Mouse (Mus musculus): ENCODE measurements around the gene T2. TPM values are rescaled to one million over a fixed set of nuclear protein-coding genes. Genes with fewer than 3 reads are reported as not detected.
"Not testable (repeated sequence)": the region's sequence is repeated elsewhere in the genome, so short reads cannot be mapped to it uniquely, and the experiment has no call there.

Gene T2
- polyA plus RNA-seq, 1 experiment from 2014 or later: 0.33 TPM

- Histone ChIP-seq H3K4me2 (ENCODE audit: low read depth, low read length, severe bottlenecking) (no peak overlapping the region), H3K9me3 (ENCODE audit: control insufficient read depth, low read length) (no peaks in the 10 kb centered on the region), H3K27ac (ENCODE audit: low read depth, low read length) (no peak overlapping the region), H3K9ac (ENCODE audit: low read length) (no peak overlapping the region), H3K4me3 (ENCODE audit: low read depth, low read length) (no peak overlapping the region), H3K36me3 (ENCODE audit: control insufficient read depth, insufficient read depth, low read length) (no peaks in the 10 kb centered on the region), H3K27me3 (ENCODE audit: control insufficient read depth, insufficient read depth, low read length) (no peaks in the 10 kb centered on the region), H3K4me1 (replicated peaks; ENCODE audit: control insufficient read depth, insufficient read depth, low read length) (no peaks in the 10 kb centered on the region)
- no peak for DNase-seq (ENCODE audit: low spot score)
- WGBS: 63% methylated on average over 4 of the region's 4 CpGs
- ATAC-seq (replicated peaks; ENCODE audit: low FRiP score): no peak
Observed at GRCm38 (mm10) chr17:8396371-8396770, 40.6 kb downstream of the T2 start.

DNA sequence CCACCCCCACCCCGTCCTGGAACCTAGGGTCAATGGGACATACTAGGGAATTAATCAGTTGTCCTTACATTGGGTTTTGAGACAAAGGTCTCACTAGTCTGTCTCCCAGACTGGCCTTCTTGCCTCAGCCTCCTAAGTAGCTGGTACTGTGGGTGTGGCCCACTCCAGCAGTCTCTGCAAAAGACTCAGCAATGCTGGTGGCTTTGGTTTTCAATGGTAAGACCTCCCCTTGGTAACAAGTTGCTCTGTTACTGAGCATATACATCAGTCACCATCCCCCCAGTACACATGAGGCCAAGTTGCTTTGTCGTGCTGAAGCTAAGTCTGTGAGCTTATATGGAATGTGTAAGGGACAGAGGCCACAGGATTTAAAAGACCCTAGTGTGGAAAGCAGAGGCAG, 42.2 kb downstream of the T2 start:
- no peak for ATAC-seq (replicated peaks; ENCODE audit: low FRiP score)

GRCm38 (mm10) chr17:8403932-8404331, 48.1 kb downstream of the T2 start:
- not testable (repeated sequence) for H3K9me3 ChIP-seq (ENCODE audit: control insufficient read depth, low read length); H3K27ac ChIP-seq (ENCODE audit: low read depth, low read length); DNase-seq (ENCODE audit: low spot score); ATAC-seq (replicated peaks; ENCODE audit: low FRiP score); H3K4me1 ChIP-seq (replicated peaks; ENCODE audit: control insufficient read depth, insufficient read depth, low read length); H3K9ac ChIP-seq (ENCODE audit: low read length); H3K36me3 ChIP-seq (ENCODE audit: control insufficient read depth, insufficient read depth, low read length); H3K4me3 ChIP-seq (ENCODE audit: low read depth, low read length); H3K27me3 ChIP-seq (ENCODE audit: control insufficient read depth, insufficient read depth, low read length); H3K4me2 ChIP-seq (ENCODE audit: low read depth, low read length, severe bottlenecking)
- 64% methylated on average over 8 of the region's 8 CpGs for WGBS

More for the DNA sequence above, 42.2 kb downstream of the T2 start:
- 56% methylated on average over 2 of the region's 2 CpGs for WGBS
- Histone ChIP-seq H3K36me3 (ENCODE audit: control insufficient read depth, insufficient read depth, low read length) (no peaks in the 10 kb centered on the region), H3K27ac (ENCODE audit: low read depth, low read length) (no peak overlapping the region), H3K9ac (ENCODE audit: low read length) (no peak overlapping the region), H3K4me3 (ENCODE audit: low read depth, low read length) (no peak overlapping the region), H3K27me3 (ENCODE audit: control insufficient read depth, insufficient read depth, low read length) (no peaks in the 10 kb centered on the region), H3K9me3 (ENCODE audit: control insufficient read depth, low read length) (no peaks in the 10 kb centered on the region), H3K4me2 (ENCODE audit: low read depth, low read length, severe bottlenecking) (no peak overlapping the region), H3K4me1 (replicated peaks; ENCODE audit: control insufficient read depth, insufficient read depth, low read length) (no peaks in the 10 kb centered on the region)
- DNase-seq (ENCODE audit: low spot score): no peak

DNA sequence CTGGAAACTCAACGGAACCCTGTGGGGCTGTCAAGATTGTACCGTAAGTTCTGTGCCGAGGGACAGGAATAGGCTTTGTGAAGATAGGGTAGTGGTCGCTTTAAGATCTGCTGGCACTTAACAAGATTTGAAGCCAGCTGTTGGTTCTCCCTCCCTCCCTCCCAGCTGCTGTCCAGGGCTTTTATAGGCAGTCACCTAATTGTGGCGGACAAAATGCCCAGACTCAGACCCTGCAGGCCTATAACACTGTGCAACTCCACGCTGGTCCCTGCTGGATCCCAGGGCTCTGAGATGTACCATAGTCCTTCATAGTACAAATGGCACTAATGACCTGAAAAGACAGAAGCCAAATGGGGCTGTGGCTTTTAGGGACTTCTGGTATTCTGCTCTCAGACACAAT, 50.5 kb downstream of the T2 start:
- no peak overlapping the region for H3K4me3 ChIP-seq (ENCODE audit: low read depth, low read length)
- 21% methylated on average over 6 of the region's 6 CpGs for WGBS
- H3K4me1 ChIP-seq (replicated peaks; ENCODE audit: control insufficient read depth, insufficient read depth, low read length): peaks cover 12% of the 10 kb centered on the region; the same call in 1 of the 2 replicates
- no peak for ATAC-seq (replicated peaks; ENCODE audit: low FRiP score)
- H3K27ac ChIP-seq (ENCODE audit: low read depth, low read length): no peak overlapping the region
- H3K4me2 ChIP-seq (ENCODE audit: low read depth, low read length, severe bottlenecking): no peak overlapping the region
- no peaks in the 10 kb centered on the region for H3K36me3 ChIP-seq (ENCODE audit: control insufficient read depth, insufficient read depth, low read length)
- no peak for DNase-seq (ENCODE audit: low spot score)
- no peaks in the 10 kb centered on the region; the same call in 1 of the 2 replicates for H3K27me3 ChIP-seq (ENCODE audit: control insufficient read depth, insufficient read depth, low read length)
- H3K9me3 ChIP-seq (ENCODE audit: control insufficient read depth, low read length): no peaks in the 10 kb centered on the region
- H3K9ac ChIP-seq (ENCODE audit: low read length): no peak overlapping the region

GRCm38 (mm10) chr17:8408002-8408401, 52.2 kb downstream of the T2 start:
- ATAC-seq (replicated peaks; ENCODE audit: low FRiP score); H3K4me3 ChIP-seq (ENCODE audit: low read depth, low read length); H3K9ac ChIP-seq (ENCODE audit: low read length); H3K4me2 ChIP-seq (ENCODE audit: low read depth, low read length, severe bottlenecking); DNase-seq (ENCODE audit: low spot score); H3K9me3 ChIP-seq (ENCODE audit: control insufficient read depth, low read length); H3K36me3 ChIP-seq (ENCODE audit: control insufficient read depth, insufficient read depth, low read length); H3K27me3 ChIP-seq (ENCODE audit: control insufficient read depth, insufficient read depth, low read length); H3K27ac ChIP-seq (ENCODE audit: low read depth, low read length): not testable (repeated sequence)
- H3K4me1 ChIP-seq (replicated peaks; ENCODE audit: control insufficient read depth, insufficient read depth, low read length): peaks cover 12% of the 10 kb centered on the region; the same call in 1 of the 2 replicates
- 72% methylated on average over 4 of the region's 4 CpGs for WGBS

DNA sequence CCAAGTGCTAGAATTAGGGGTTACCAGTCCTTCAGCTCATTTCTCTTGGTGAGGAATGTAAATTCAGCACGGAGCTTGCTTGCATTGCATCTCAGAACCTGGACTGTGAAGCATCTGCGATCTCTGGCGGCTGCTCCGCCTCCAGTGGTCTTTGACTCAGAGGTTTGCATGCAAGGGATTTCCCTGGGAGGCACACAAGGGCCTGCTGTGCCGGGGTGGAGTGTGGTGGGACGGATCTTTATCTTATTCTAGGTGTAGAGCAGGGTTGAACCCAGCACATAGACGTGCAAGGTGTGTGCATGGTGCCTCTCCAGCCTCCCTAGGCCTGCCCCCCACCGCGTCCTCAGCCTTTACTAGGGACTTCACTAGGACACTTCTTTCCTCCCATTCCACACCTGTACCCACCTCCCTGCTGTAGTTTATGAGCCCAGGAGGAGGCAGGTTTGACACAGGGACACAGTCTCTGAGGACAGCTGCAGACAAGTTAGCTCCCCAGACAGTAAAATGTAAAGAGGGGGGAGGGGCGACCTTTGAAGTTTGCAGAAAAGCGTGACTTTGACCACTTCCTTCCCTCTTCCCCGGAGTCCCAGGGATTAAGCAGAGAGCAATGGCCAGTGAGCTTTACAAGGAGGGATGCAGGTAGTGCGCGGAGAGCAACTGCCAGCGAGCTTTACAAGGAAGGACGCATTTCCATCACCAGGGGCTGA, 53.0 kb downstream of the T2 start:
- Histone ChIP-seq H3K27ac (ENCODE audit: low read depth, low read length) (no peak overlapping the region), H3K4me1 (replicated peaks; ENCODE audit: control insufficient read depth, insufficient read depth, low read length) (peaks cover 12% of the 10 kb centered on the region; the same call in 1 of the 2 replicates), H3K4me2 (ENCODE audit: low read depth, low read length, severe bottlenecking) (0 out of 2 replicates have a peak overlapping the region, but pooled peaks have one; percentile 1), H3K27me3 (ENCODE audit: control insufficient read depth, insufficient read depth, low read length) (peaks cover 3% of the 10 kb centered on the region), H3K9me3 (ENCODE audit: control insufficient read depth, low read length) (no peaks in the 10 kb centered on the region), H3K4me3 (ENCODE audit: low read depth, low read length) (no peak overlapping the region), H3K36me3 (ENCODE audit: control insufficient read depth, insufficient read depth, low read length) (no peaks in the 10 kb centered on the region), H3K9ac (ENCODE audit: low read length) (no peak overlapping the region)
- no peak for DNase-seq (ENCODE audit: low spot score)
- WGBS: 5% methylated on average over 16 of the region's 16 CpGs
- no peak for ATAC-seq (replicated peaks; ENCODE audit: low FRiP score)

GRCm38 (mm10) chr17:8410330-8410729, 54.5 kb downstream of the T2 start:
- 82% methylated on average over 2 of the region's 2 CpGs for WGBS
- ATAC-seq (replicated peaks; ENCODE audit: low FRiP score) (no peak), DNase-seq (ENCODE audit: low spot score) (no peak)
- Histone ChIP-seq H3K4me3 (ENCODE audit: low read depth, low read length) (no peak overlapping the region), H3K9me3 (ENCODE audit: control insufficient read depth, low read length) (no peaks in the 10 kb centered on the region), H3K27me3 (ENCODE audit: control insufficient read depth, insufficient read depth, low read length) (peaks cover 4% of the 10 kb centered on the region), H3K4me1 (replicated peaks; ENCODE audit: control insufficient read depth, insufficient read depth, low read length) (peaks cover 20% of the 10 kb centered on the region), H3K36me3 (ENCODE audit: control insufficient read depth, insufficient read depth, low read length) (no peaks in the 10 kb centered on the region), H3K4me2 (ENCODE audit: low read depth, low read length, severe bottlenecking) (no peak overlapping the region), H3K9ac (ENCODE audit: low read length) (no peak overlapping the region), H3K27ac (ENCODE audit: low read depth, low read length) (no peak overlapping the region)

GRCm38 (mm10) chr17:8413656-8414055, 57.9 kb downstream of the T2 start:
- Histone ChIP-seq H3K4me3 (ENCODE audit: low read depth, low read length) (no peak overlapping the region), H3K4me1 (replicated peaks; ENCODE audit: control insufficient read depth, insufficient read depth, low read length) (peaks cover 15% of the 10 kb centered on the region), H3K36me3 (ENCODE audit: control insufficient read depth, insufficient read depth, low read length) (no peaks in the 10 kb centered on the region), H3K9ac (ENCODE audit: low read length) (no peak overlapping the region), H3K27me3 (ENCODE audit: control insufficient read depth, insufficient read depth, low read length) (peaks cover 6% of the 10 kb centered on the region), H3K9me3 (ENCODE audit: control insufficient read depth, low read length) (no peaks in the 10 kb centered on the region), H3K27ac (ENCODE audit: low read depth, low read length) (no peak overlapping the region), H3K4me2 (ENCODE audit: low read depth, low read length, severe bottlenecking) (no peak overlapping the region)
- ATAC-seq (replicated peaks; ENCODE audit: low FRiP score): no peak
- WGBS: 44% methylated on average over 5 of the region's 5 CpGs
- no peak for DNase-seq (ENCODE audit: low spot score)

DNA sequence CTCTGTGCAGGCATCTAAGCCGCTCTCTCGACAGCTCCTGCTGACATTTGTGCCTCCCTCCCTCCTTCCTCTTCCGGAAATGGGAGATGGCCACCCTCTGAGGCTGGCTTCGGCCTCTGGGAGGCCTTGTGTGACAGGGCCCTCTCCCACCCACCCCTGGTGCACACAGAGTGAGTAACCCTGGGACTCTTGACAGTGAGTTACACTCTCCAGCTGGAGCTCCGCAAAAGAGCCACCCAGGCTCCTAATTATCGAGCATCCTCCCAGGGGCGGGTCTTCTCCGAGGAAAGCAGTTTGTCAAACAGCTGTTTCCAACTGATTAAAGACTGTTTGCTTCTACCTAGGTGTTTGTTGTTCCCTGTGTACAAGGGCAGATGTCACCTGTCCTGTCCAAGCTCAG, 59.7 kb downstream of the T2 start:
- H3K4me1 ChIP-seq (replicated peaks; ENCODE audit: control insufficient read depth, insufficient read depth, low read length): peaks cover 10% of the 10 kb centered on the region
- no peaks in the 10 kb centered on the region for H3K9me3 ChIP-seq (ENCODE audit: control insufficient read depth, low read length)
- H3K4me3 ChIP-seq (ENCODE audit: low read depth, low read length): no peak overlapping the region
- H3K27me3 ChIP-seq (ENCODE audit: control insufficient read depth, insufficient read depth, low read length): peaks cover 6% of the 10 kb centered on the region; the same call in 1 of the 2 replicates
- DNase-seq (ENCODE audit: low spot score): no peak
- no peak overlapping the region for H3K4me2 ChIP-seq (ENCODE audit: low read depth, low read length, severe bottlenecking)
- 9% methylated on average over 8 of the region's 8 CpGs for WGBS
- H3K27ac ChIP-seq (ENCODE audit: low read depth, low read length): no peak overlapping the region
- ATAC-seq (replicated peaks; ENCODE audit: low FRiP score): no peak
- H3K36me3 ChIP-seq (ENCODE audit: control insufficient read depth, insufficient read depth, low read length): no peaks in the 10 kb centered on the region
- H3K9ac ChIP-seq (ENCODE audit: low read length): no peak overlapping the region

All from forebrain, embryonic 11.5 days (tissue).